Mouse (Mus musculus) testis, adult 2 months (tissue): ENCODE data around the gene Bms1.
A peak's percentile ranks its signal among the peaks of the same experiment; 100 is the strongest.

ENCODE experiments used
- CTCF ChIP-seq: fragments of 200-500 bp; IDR thresholded peaks from 2 replicates; pipeline ENCODE4 v1.5.1; 2012; ENCODE audit warnings: low read depth, mild to moderate bottlenecking, inconsistent platforms, low read length, moderate library complexity; ENCODE audit not compliant: control insufficient read depth, insufficient read depth, insufficient replicate concordance
- POLR2A ChIP-seq: fragments of 200-500 bp; IDR thresholded peaks from 2 replicates; pipeline ENCODE4 v1.6.1; 2012; ENCODE audit warnings: low read depth, mild to moderate bottlenecking, inconsistent platforms, low read length, moderate library complexity; ENCODE audit not compliant: control insufficient read depth

GRCm38 (mm10) chr6:118419050-118419920 lies at the start of gene Bms1:
- peak; percentile 76; the same call in 1 of the 2 replicates for TF ChIP-seq CTCF
- peak; percentile 86 for TF ChIP-seq POLR2A
